Mouse (Mus musculus) myocyte (in vitro differentiated cells): ENCODE data around the gene Il4i1.

ENCODE experiments used
- E2F4 ChIP-seq: IDR thresholded peaks from one replicate; pipeline ENCODE4 v1.6.1; 2011; ENCODE audit warnings: mild to moderate bottlenecking, control low read depth, moderate library complexity; ENCODE audit not compliant: insufficient read depth
- MAX ChIP-seq: IDR thresholded peaks from one replicate; pipeline ENCODE4 v1.6.1; 2011; ENCODE audit warnings: low read depth, mild to moderate bottlenecking, control low read depth
- MYOD1 ChIP-seq, 3 experiments: IDR thresholded peaks; one replicate each; pipeline ENCODE4 v1.6.1; 2011; ENCODE audit warnings: control low read depth in 2 of 3, low read depth in 2 of 3, mild to moderate bottlenecking in 2 of 3, moderate library complexity in 1 of 3; ENCODE audit not compliant: insufficient read length in 2 of 3, control insufficient read depth in 1 of 3
- POLR2A ChIP-seq: IDR thresholded peaks from one replicate; pipeline ENCODE4 v1.6.1; 2011; ENCODE audit warnings: low read depth, mild to moderate bottlenecking, control low read depth, moderate library complexity; ENCODE audit not compliant: insufficient read length
- REST ChIP-seq: IDR thresholded peaks from one replicate; pipeline ENCODE4 v1.6.1; 2011; ENCODE audit warnings: mild to moderate bottlenecking, control low read depth, moderate library complexity; ENCODE audit not compliant: insufficient read depth, insufficient read length
- USF1 ChIP-seq: IDR thresholded peaks from one replicate; pipeline ENCODE4 v1.6.1; 2011; ENCODE audit warnings: low read depth, mild to moderate bottlenecking, control low read depth, moderate library complexity

- no peak for TF ChIP-seq USF1
- no peak for TF ChIP-seq E2F4
- TF ChIP-seq MYOD1 (IDR thresholded peaks at IDR 0.05; ENCODE audit: control insufficient read depth in 1 of 3, insufficient read length in 2 of 3, low read depth in 2 of 3): no peak
- TF ChIP-seq MAX: no peak
- no peak for TF ChIP-seq REST
- TF ChIP-seq POLR2A: no peak
Measured at GRCm38 (mm10) chr7:44810819-44811557, 5.2 kb upstream of the Il4i1 start.
